Mouse (Mus musculus): ENCODE measurements around the gene Vps18.

Gene Vps18

DNA sequence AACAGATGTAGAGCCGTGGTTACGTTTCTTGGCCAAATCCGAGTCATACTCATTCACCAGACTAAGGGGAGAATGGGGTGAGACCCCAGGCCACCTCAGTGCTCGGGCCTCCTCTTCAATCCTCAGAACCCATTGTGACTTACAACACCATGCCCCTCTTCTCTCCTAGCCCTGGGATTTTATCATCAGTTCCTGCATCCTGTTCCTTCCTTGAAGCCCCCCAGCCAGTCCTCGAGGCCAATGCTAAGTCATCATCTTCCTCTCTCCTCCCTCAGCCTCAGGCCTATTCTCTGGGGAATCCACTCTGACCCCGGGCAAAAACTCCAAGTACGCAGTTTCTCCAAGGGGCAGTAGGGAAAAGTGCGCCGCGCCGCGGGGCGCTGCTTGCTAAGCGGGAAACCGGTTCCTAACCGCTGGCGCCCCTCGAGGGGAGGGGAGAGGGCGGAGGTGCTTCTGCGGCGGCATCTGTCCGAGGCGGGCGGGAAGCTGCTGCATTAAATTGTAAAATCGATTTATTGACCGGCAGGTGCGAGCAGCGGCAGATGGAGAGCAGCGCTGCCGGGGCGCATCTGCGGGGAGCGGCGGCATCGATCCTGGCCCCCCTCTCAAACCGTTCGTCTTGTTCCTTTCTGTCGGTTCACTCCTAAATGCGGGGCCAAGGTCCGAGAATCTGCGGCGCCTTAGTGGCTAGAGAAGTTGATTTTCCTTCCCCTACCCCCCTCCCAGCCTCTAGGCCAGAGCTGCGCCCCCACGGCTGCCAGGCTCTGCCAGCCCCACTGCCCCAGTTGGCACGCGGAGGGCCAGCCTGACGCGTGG, 33.4 kb downstream of the Vps18 start:
- no peak for DNase-seq (ENCODE audit: low read depth, low spot score)

DNA sequence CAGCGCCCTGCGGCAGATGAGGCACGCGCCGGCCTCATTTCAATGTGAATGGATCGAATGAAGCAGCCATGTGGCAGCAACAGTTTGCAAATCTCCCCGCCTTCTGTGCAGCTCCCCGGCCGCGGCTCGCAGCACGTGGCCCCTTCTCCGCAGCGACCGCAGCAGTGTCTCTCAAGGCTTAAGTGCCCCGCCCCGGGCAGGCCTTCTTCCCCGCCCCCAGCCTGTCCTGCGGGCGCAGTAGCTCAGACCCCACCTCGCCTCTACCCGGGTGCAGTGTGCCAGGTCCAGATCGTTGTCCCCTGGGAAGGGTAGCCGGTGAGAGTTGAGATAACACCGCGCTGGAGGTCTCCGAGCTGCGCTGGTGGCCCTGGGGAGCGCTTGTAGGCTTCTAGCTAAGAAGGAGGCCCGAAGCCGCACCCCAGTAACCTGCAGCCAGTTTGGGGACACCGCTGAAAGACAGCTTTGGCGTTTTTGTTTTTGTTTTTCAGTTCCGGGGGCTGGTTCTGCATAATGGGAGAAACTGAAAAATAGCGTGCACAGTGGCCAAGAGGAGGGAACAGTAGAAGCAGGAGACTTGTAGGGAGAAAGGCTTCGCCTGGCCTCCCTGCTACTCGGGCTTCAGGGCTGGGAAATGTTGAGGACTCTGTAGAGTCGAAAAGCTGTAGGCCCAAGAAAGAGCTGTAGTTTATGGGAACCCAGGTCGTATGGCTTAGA, 34.2 kb downstream of the Vps18 start:
- no peak for DNase-seq (ENCODE audit: low read depth, low spot score)

DNA sequence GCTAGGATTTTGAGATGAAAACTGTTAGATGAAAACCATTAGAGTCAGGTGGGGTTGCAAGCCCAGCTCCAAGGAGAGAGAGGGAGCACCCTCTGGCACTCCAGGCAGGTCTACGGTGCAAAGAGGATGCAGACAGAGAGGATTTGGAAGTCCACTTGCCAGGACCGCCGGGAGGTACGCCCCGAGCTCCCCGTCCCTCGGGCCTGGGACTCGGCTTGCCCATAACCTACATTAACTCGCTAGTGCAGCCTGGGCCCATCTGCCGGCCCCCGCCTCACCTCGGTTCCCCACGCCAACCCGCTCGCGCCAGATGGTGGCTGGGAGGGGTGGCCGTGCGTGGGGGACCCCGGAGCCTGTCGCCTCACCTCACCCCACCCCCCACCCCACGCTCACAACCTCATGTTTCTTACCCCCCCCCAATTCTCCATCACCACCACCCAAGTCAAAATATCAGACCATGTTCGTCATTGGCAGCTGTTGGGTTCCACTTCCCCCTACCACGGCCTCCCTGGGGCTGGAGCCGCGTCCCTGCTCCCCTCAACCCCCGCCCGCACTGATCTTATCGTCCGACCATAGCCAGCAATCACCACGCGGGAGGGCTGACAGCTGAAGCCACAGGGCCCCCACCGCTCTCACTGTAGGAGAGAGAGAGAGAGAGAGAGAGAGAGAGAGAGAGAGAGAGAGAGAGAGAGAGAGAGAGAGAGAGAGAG, 35.5 kb downstream of the Vps18 start:
- DNase-seq (ENCODE audit: low read depth, low spot score): no peak

DNA sequence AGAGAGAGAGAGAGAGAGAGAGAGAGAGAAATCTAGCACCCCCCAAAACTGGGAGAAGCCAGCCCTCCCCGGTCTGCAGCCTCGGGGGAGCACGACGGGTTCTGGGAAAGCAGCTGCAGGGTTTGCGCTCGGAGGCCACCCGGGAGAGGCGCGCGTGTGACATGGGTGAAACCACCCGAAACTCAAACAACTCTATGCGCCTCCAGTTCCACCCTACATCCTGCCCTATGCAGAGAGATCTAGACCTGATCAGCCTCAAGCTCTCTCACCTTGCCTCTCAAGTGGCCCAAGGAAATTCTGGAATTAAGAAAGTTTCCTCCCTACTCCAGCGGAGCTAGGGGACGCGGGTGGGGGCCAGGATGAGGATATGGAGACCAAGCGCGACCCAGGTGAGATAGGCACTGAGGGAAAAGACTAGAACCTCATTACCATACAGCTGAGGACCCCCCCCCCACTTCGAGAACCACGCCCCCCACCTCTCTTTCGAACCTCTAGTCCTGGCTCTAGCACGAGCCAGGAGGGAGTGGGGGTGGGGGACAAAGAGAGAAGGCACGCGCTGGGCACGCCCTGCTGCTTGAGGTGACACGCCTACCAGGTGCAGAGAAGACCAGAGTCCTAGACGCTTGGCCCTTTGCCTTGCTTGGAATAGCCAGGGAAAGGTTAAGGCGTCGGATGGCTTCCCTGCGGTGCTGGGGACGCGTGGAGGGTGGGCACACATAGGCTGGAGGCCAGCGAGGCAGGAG, 36.2 kb downstream of the Vps18 start:
- DNase-seq (ENCODE audit: low read depth, low spot score): no peak

DNA sequence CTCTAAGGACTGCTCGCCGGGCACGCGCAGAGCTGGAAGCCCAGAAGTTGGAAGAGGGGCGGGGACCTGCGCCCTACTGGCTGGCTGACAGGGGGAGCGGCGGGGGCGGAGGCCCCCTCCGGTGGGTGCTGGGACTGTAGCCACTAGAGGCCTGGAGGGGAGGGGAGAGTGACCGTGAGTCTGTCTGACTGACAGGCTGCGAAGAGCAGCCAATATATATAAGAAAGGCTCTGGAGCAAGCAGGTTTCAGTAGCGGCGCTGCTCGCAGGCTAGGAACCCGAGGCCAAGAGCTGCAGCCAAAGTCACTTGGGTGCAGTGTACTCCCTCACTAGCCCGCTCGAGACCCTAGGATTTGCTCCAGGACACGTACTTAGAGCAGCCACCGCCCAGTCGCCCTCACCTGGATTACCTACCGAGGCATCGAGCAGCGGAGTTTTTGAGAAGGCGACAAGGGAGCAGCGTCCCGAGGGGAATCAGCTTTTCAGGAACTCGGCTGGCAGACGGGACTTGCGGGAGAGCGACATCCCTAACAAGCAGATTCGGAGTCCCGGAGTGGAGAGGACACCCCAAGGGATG, 37.1 kb downstream of the Vps18 start, which contains the start of gene Dll4:
Gene Dll4 (plus strand): TSS at position 217 of the 576 bp plus-strand sequence.
- DNase-seq (ENCODE audit: low read depth, low spot score): no peak

DNA sequence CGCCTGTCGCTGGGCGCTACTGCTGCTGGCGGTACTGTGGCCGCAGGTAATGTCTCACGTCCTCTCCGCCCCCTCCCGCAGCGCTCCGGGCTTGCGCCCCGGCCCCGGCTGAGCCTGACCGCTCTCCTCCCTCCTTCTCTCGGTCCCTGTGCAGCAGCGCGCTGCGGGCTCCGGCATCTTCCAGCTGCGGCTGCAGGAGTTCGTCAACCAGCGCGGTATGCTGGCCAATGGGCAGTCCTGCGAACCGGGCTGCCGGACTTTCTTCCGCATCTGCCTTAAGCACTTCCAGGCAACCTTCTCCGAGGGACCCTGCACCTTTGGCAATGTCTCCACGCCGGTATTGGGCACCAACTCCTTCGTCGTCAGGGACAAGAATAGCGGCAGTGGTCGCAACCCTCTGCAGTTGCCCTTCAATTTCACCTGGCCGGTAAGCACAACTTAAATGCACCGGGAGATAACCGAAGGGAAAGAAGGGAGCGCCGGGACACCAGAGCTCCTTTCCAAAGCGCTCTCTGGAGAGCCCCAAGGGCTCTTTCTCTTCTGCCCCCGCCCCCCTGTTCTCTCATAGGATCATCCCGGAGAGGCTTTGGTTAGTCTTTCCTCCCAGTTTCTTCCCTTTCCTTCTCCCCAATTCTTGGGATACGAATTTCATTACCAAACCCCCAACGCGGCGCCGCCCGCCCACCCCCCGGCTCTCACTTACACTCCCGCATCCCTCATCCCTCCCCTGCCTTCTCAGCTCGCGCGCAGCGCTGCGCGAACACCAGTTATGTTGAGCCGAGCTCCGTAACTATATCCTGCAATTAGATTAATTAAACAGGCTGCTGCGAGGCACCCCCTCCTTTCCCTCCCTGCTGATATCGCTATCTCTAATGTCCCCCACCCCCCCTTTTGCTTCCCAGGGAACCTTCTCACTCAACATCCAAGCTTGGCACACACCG, 37.9 kb downstream of the Vps18 start:
- no peak for DNase-seq (ENCODE audit: low read depth, low spot score)

DNA sequence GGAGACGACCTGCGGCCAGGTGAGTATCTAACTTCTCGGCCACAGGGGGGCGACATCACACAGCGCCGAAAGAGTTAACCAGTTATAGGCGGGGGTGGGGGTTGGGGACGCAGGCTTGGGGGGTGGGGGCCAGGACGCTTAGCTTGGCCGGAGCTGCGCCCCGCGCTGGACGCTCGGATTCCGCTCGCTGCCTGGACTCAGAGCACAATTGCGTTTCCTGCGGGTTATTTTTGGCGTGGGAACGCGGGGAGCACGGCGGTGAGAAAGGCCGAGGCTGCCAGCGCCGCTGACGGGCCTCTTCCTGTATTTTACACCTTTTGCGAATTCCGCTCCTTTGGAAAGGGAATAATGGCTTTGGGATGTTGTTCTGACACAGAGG, 38.6 kb downstream of the Vps18 start:
- DNase-seq (ENCODE audit: low read depth, low spot score): no peak

DNA sequence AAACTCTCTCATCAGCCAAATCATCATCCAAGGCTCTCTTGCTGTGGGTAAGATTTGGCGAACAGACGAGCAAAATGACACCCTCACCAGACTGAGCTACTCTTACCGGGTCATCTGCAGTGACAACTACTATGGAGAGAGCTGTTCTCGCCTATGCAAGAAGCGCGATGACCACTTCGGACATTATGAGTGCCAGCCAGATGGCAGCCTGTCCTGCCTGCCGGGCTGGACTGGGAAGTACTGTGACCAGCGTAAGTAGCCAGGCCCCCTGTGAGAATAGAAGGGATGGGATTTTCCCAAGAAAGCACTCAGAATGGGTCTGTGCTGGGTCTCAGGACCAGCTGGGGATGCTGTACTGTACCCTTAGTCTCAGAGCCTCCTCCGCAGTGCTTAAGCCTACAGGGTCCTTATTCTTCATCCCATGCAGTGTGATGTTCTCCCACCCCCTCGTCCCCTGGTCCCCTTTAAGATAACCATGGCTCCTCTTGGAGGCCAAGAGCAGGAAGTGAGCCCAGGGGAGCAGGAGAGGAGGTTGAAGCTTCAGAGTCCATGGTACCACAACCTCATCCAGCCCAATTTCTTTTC, 39.5 kb downstream of the Vps18 start:
- DNase-seq (ENCODE audit: low read depth, low spot score): no peak

DNA sequence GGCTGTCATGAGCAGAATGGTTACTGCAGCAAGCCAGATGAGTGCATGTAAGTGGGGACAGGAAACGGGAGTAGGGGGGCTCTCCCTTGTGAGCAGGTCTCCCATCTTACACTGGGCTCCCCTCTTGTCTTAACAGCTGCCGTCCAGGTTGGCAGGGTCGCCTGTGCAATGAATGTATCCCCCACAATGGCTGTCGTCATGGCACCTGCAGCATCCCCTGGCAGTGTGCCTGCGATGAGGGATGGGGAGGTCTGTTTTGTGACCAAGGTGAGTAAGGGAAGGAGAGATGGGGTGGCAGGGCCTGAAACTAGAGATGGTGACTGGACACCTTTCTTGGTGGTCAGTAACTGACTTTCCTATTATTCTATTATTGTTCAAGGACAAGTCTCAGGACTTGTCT, 40.0 kb downstream of the Vps18 start:
- DNase-seq (ENCODE audit: low read depth, low spot score): no peak

DNA sequence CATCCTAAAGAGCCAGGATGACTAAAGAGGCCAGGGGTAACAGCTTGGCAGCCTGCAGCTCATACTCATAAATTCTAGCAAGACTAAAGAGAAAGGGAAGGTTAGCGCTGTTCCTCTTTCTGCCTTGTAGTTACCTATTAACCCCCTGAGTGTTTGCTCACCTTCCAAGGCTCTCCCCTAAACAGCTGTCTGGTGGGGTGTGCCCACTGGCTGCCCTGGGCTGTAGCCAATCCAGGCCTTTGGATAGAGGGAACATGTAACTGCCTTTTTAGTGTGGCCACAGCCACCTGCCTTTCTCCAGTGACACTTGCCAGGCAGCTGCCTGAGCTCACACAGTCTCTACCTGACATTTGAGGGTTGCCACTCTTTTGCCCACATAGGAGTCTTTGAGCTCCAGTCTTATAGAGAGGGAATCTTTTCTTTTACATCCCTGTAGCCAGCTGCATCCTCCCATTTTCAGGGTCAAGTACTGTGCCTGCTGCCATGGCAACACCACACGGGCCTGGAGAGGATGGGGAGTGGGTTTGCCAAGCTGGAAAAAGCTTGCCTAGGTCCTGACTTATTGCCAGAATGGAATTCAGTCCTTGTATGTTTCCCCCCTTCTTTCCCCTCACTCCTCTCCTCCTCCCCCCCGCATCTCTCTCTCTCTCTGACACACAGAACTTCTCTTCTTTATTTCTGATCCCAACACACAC, 40.7 kb downstream of the Vps18 start:
- DNase-seq (ENCODE audit: low read depth, low spot score): no peak

DNA sequence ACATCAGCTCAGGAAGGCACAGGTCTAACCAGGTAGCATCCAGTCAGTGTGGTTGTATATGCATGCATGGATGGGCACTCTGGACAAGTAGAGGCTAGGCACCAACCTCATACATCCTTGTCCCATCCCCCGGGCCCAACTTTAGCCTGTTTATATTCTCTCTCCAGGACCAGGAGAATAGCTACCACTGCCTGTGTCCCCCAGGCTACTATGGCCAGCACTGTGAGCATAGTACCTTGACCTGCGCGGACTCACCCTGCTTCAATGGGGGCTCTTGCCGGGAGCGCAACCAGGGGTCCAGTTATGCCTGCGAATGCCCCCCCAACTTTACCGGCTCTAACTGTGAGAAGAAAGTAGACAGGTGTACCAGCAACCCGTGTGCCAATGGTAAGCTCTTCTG, 42.3 kb downstream of the Vps18 start:
- no peak for DNase-seq (ENCODE audit: low read depth, low spot score)

DNA sequence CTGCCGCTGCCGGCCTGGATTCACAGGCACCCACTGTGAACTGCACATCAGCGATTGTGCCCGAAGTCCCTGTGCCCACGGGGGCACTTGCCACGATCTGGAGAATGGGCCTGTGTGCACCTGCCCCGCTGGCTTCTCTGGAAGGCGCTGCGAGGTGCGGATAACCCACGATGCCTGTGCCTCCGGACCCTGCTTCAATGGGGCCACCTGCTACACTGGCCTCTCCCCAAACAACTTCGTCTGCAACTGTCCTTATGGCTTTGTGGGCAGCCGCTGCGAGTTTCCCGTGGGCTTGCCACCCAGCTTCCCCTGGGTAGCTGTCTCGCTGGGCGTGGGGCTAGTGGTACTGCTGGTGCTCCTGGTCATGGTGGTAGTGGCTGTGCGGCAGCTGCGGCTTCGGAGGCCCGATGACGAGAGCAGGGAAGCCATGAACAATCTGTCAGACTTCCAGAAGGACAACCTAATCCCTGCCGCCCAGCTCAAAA, 43.7 kb downstream of the Vps18 start:
- DNase-seq (ENCODE audit: low read depth, low spot score): no peak

DNA sequence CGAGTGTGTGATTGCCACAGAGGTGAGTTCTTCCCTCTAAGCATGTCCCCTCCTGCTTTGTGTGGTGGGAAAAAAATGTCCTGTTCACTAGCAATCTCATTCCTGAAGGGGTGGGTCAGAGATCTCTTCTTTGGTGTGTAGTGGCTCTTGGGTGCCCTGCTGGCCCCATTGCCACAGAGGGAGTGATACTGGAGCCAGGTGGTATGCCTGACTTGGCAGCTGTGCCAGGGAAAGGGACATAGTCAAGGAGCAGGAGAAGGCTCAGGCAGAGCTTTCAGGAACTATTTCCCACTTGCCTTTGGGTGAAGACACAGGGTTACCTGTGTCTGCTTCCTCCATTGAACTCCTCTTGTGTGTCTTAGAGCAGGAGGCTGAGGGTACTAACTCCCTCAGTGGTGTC, 45.6 kb downstream of the Vps18 start:
- no peak for DNase-seq (ENCODE audit: low read depth, low spot score)

DNA sequence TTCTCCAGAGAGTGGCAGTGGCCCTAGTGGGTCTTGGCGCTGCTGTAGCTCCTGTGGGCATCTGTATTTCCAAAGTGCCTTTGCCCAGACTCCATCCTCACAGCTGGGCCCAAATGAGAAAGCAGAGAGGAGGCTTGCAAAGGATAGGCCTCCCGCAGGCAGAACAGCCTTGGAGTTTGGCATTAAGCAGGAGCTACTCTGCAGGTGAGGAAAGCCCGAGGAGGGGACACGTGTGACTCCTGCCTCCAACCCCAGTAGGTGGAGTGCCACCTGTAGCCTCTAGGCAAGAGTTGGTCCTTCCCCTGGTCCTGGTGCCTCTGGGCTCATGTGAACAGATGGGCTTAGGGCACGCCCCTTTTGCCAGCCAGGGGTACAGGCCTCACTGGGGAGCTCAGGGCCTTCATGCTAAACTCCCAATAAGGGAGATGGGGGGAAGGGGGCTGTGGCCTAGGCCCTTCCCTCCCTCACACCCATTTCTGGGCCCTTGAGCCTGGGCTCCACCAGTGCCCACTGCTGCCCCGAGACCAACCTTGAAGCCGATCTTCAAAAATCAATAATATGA, 46.5 kb downstream of the Vps18 start:
- no peak for DNase-seq (ENCODE audit: low read depth, low spot score)

DNA sequence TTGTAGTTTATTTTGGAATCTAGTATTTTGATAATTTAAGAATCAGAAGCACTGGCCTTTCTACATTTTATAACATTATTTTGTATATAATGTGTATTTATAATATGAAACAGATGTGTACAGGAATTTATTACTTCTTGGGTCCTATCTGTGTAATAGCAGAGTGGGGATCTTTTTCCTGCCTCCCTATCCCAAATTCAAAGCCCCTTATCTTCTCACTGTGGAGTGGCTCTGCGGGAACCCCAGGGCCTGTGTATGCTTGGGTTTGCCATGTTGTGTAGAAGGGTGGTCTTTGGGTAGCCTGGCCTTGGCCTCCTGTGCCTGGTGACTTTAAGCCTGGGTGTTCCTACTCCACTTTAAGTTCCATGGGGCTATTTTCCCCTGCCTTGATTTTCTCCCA, 47.0 kb downstream of the Vps18 start:
- no peak for DNase-seq (ENCODE audit: low read depth, low spot score)

DNA sequence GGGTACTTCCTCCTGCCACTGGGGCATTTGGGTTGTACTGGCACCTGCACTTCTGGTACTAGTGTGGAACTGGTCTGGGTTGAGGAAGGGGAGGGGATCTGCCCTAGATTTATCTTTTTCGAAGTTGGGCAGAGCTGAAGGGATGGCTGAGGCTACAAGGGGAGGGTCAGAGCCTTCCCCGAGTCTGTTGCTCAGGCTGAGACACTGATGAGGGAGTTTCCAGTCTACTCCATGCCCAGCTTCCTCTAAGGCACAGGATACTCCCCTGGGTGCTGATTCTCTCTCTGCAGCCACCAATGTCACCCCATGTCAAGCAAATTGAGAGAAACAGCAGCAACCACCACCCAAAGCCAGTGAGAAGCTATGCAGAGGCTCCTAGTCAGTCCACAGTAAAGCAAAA, 47.5 kb downstream of the Vps18 start:
- DNase-seq (ENCODE audit: low read depth, low spot score): no peak

DNA sequence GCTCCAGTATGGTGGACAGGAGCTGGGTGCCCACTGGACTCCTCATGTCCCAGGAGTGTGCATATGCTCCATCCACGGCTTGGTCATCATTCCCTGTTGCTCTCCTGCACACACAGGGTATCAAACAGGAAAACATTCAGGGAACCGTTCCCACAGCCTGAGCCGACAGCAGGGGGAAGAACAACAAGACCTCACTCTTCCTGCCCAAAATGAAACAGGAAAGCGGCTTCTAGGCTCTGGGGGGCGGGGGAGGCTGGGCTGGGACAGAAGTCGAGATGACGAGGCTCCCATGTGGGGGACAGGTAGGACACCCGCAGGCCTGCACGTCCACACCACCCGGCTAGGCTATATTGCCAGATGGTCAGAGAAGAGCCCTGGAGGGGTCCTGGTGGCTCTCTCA, 47.9 kb downstream of the Vps18 start:
- DNase-seq (ENCODE audit: low read depth, low spot score): no peak

DNA sequence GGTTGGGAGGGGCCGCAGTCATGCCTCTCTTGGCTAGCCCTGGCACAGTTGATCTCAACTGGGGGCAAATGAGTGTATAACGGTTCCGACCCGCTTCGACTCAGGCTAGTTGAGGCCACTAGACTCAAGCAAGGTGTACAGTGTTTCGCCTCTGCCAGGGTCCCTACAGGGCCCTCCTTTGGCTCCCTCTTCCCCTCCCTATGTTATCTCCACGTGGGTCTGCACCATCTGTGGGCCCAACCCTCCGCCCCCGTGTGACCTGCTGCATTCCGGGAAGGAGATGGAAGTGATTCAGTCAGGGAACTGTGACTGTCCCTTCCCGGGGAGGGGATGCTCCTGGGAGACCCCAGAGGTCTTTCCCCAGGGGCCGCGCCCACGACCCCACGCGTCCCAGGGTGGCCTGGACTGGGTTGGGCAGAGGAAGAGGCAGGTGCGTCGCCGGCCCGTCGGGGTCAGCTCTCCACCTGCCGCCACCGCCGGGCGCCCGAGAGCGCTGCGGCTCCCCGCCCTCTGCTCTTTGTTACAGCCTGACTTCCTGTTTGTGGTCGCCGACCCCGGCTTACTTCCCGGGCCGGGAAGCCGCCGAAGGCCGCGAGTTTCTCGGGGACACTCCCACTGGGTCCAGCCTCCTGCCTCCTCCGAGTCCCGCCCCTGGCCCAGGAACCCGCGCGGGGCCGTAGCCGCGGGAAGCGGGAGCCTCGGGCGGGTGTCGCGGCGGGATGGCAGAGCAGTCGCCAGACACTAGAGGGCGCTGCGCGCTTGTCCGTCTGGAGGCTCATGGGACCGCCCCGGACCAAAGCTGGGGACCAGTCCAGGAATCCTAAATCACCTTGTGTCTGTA, 49.1 kb downstream of the Vps18 start:
- DNase-seq (ENCODE audit: low read depth, low spot score): peak; percentile 48

All from retina, adult 2 months (tissue).